Mouse (Mus musculus) stomach, postnatal 0 days (tissue): ENCODE data around the gene Ing1.

Experiments
- CTCF ChIP-seq: IDR thresholded peaks from 2 replicates; pipeline ENCODE4 v1.5.1; 2016; ENCODE audit warnings: antibody characterized with exemption, low read depth, mild to moderate bottlenecking, moderate library complexity
- EP300 ChIP-seq: optimal IDR thresholded peaks from 2 replicates; pipeline ENCODE3; 2016; ENCODE audit warnings: antibody characterized with exemption

DNA sequence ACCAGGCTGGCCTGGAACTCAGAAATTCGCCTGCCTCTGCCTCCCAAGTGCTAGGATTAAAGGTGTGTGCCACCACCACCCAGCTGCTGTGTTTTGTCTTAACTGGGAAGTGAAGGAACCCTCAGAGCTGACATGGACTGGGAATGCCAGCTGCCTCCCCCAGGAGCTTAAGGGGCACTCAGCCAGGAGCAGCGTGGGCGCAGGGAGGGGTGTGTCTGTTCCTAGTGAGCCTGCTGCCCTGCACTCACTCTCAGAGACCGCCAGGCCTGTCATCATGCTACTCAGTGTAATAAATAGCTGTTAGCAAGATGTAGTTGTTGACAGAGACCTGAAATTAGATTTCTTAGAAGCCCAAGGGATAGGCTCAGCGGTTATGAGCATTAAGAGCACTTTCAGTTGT lies 44.4 kb upstream of the Ing1 start:
- no peak for TF ChIP-seq CTCF
- TF ChIP-seq EP300, result no peak
